Mouse (Mus musculus): ENCODE measurements around the gene Sac3d1. TPM values are rescaled to one million over a fixed set of nuclear protein-coding genes. Genes with fewer than 3 reads are reported as not detected.

Sac3d1 gene
- polyA plus RNA-seq, 1 experiment = 30.4 TPM

GRCm38 (mm10) chr19:6084478-6085248 is 33.8 kb downstream of the Sac3d1 start, which contains the start of the genes Zfpl1 and Cdca5:
Gene Zfpl1 (minus strand): TSS chr19:6084956.
Gene Cdca5 (plus strand): TSS chr19:6084983.
- no peaks in the 10 kb centered on the region for H3K27me3 ChIP-seq (ENCODE audit: control insufficient read depth, insufficient read depth, low read length)
- WGBS = under 1% methylated on average over 58 of the region's 58 CpGs
- H3K4me1 ChIP-seq (ENCODE audit: control insufficient read depth, insufficient read depth, insufficient read length) = peaks cover 4% of the 10 kb centered on the region; the same call in 1 of the 2 replicates
- peak within 1 kb of the TSS; percentile 77 for H3K4me3 ChIP-seq (ENCODE audit: extremely low read depth, insufficient read depth, insufficient read length)
- DNase-seq (ENCODE audit: low read depth in 1 of 2, low spot score in 2 of 2) = peak; percentile 93 to 96
- H3K36me3 ChIP-seq (ENCODE audit: control insufficient read depth, insufficient read depth, low read length) = peaks cover 16% of the 10 kb centered on the region
- H3K27ac ChIP-seq (ENCODE audit: insufficient read depth, low read length) = peak within 1 kb of the TSS; percentile 53; the same call in 1 of the 2 replicates
- no peak for TF ChIP-seq CTCF (IDR thresholded peaks at IDR 0.05; ENCODE audit: extremely low read depth, insufficient read depth, insufficient read length, insufficient replicate concordance)
- TF ChIP-seq POLR2A (IDR thresholded peaks at IDR 0.05; ENCODE audit: low read depth, low read length) = peak; percentile 43; the same call in 1 of the 2 replicates

GRCm38 (mm10) chr19:6082156-6082555 is 36.3 kb downstream of the Sac3d1 start, which contains the start of gene Gm28374:
Gene Gm28374 (minus strand): TSS chr19:6082256.
- Histone ChIP-seq H3K27me3 (ENCODE audit: control insufficient read depth, insufficient read depth, low read length) (no peaks in the 10 kb centered on the region), H3K36me3 (ENCODE audit: control insufficient read depth, insufficient read depth, low read length) (peaks cover 16% of the 10 kb centered on the region), H3K27ac (ENCODE audit: insufficient read depth, low read length) (no peak within 1 kb of the TSS), H3K4me3 (ENCODE audit: extremely low read depth, insufficient read depth, insufficient read length) (no peak within 1 kb of the TSS), H3K4me1 (ENCODE audit: control insufficient read depth, insufficient read depth, insufficient read length) (peaks cover 4% of the 10 kb centered on the region; the same call in 1 of the 2 replicates)
- no peak for DNase-seq (ENCODE audit: low read depth in 1 of 2, low spot score in 2 of 2)
- TF ChIP-seq POLR2A (IDR thresholded peaks at IDR 0.05; ENCODE audit: low read depth, low read length) = no peak
- no peak for TF ChIP-seq CTCF (IDR thresholded peaks at IDR 0.05; ENCODE audit: extremely low read depth, insufficient read depth, insufficient read length, insufficient replicate concordance)
- 93% methylated on average over 9 of the region's 9 CpGs for WGBS

- Histone ChIP-seq H3K4me1 (ENCODE audit: control insufficient read depth, insufficient read depth, insufficient read length) (peaks cover 11% of the 10 kb centered on the region; the same call in 1 of the 2 replicates), H3K36me3 (ENCODE audit: control insufficient read depth, insufficient read depth, low read length) (peaks cover 16% of the 10 kb centered on the region), H3K27ac (ENCODE audit: insufficient read depth, low read length) (no peak within 1 kb of the TSS), H3K4me3 (ENCODE audit: extremely low read depth, insufficient read depth, insufficient read length) (no peak within 1 kb of the TSS), H3K27me3 (ENCODE audit: control insufficient read depth, insufficient read depth, low read length) (no peaks in the 10 kb centered on the region)
- no peak for DNase-seq (ENCODE audit: low read depth in 1 of 2, low spot score in 2 of 2)
- 91% methylated on average over 12 of the region's 12 CpGs for WGBS
- TF ChIP-seq CTCF (IDR thresholded peaks at IDR 0.05; ENCODE audit: extremely low read depth, insufficient read depth, insufficient read length, insufficient replicate concordance) (no peak), POLR2A (IDR thresholded peaks at IDR 0.05; ENCODE audit: low read depth, low read length) (no peak)
Observed at GRCm38 (mm10) chr19:6079983-6080480, 38.4 kb downstream of the Sac3d1 start, which contains the start of gene Tmem262. Gene Tmem262 (plus strand): TSS chr19:6080033.

- 1% methylated on average over 33 of the region's 33 CpGs for WGBS
- DNase-seq (ENCODE audit: low read depth in 1 of 2, low spot score in 2 of 2) = peak; percentile 83 to 89
- TF ChIP-seq CTCF (IDR thresholded peaks at IDR 0.05; ENCODE audit: extremely low read depth, insufficient read depth, insufficient read length, insufficient replicate concordance) = no peak
- no peak for TF ChIP-seq POLR2A (IDR thresholded peaks at IDR 0.05; ENCODE audit: low read depth, low read length)
Observed at GRCm38 (mm10) chr19:6076564-6077393, 41.7 kb downstream of the Sac3d1 start, which contains the start of gene Vps51. Gene Vps51 (minus strand): TSS chr19:6077231.

GRCm38 (mm10) chr19:6073889-6074288 is 44.6 kb downstream of the Sac3d1 start:
- DNase-seq (ENCODE audit: low read depth in 1 of 2, low spot score in 2 of 2) = no peak
- Histone ChIP-seq H3K27me3 (ENCODE audit: control insufficient read depth, insufficient read depth, low read length) (no peaks in the 10 kb centered on the region), H3K4me1 (ENCODE audit: control insufficient read depth, insufficient read depth, insufficient read length) (peaks cover 7% of the 10 kb centered on the region), H3K36me3 (ENCODE audit: control insufficient read depth, insufficient read depth, low read length) (peaks cover 11% of the 10 kb centered on the region), H3K27ac (ENCODE audit: insufficient read depth, low read length) (peak overlapping the region; percentile 11; the same call in 1 of the 2 replicates), H3K4me3 (ENCODE audit: extremely low read depth, insufficient read depth, insufficient read length) (no peak overlapping the region)
- TF ChIP-seq CTCF (IDR thresholded peaks at IDR 0.05; ENCODE audit: extremely low read depth, insufficient read depth, insufficient read length, insufficient replicate concordance) (no peak), POLR2A (IDR thresholded peaks at IDR 0.05; ENCODE audit: low read depth, low read length) (no peak)
- WGBS = 80% methylated on average over 5 of the region's 5 CpGs

More at GRCm38 (mm10) chr19:6076564-6077393, 41.7 kb downstream of the Sac3d1 start, which contains the start of gene Vps51:
- Histone ChIP-seq H3K4me1 (ENCODE audit: control insufficient read depth, insufficient read depth, insufficient read length) (peaks cover 7% of the 10 kb centered on the region; the same call in 1 of the 2 replicates), H3K27ac (ENCODE audit: insufficient read depth, low read length) (peak within 1 kb of the TSS; percentile 81), H3K36me3 (ENCODE audit: control insufficient read depth, insufficient read depth, low read length) (peaks cover 12% of the 10 kb centered on the region), H3K27me3 (ENCODE audit: control insufficient read depth, insufficient read depth, low read length) (no peaks in the 10 kb centered on the region), H3K4me3 (ENCODE audit: extremely low read depth, insufficient read depth, insufficient read length) (peak within 1 kb of the TSS; percentile 85)

- Histone ChIP-seq H3K4me1 (ENCODE audit: control insufficient read depth, insufficient read depth, insufficient read length) (peaks cover 9% of the 10 kb centered on the region), H3K36me3 (ENCODE audit: control insufficient read depth, insufficient read depth, low read length) (peaks cover 11% of the 10 kb centered on the region), H3K27ac (ENCODE audit: insufficient read depth, low read length) (peak overlapping the region; percentile 68), H3K27me3 (ENCODE audit: control insufficient read depth, insufficient read depth, low read length) (no peaks in the 10 kb centered on the region), H3K4me3 (ENCODE audit: extremely low read depth, insufficient read depth, insufficient read length) (no peak overlapping the region; the same call in 1 of the 2 replicates)
- 79% methylated on average over 19 of the region's 19 CpGs for WGBS
- no peak for DNase-seq (ENCODE audit: low read depth in 1 of 2, low spot score in 2 of 2)
- TF ChIP-seq POLR2A (IDR thresholded peaks at IDR 0.05; ENCODE audit: low read depth, low read length) (no peak; the same call in 1 of the 2 replicates), CTCF (IDR thresholded peaks at IDR 0.05; ENCODE audit: extremely low read depth, insufficient read depth, insufficient read length, insufficient replicate concordance) (no peak)
Observed at GRCm38 (mm10) chr19:6071261-6071660, 47.2 kb downstream of the Sac3d1 start.

Measured in spleen, adult 2 months (tissue).